Mouse (Mus musculus) adrenal gland, adult 8-10 months (tissue): Measurements from ENCODE around the gene Pigu. TPM values are rescaled to one million over a fixed set of nuclear protein-coding genes. Genes with fewer than 3 reads are reported as not detected.

Source experiments
- microRNA-seq, 2 experiments: library from miRNA; unstranded; fragments of <30 nt; microRNA quantifications; one replicate each; pipeline ENCODE4 v1.2.0; 2022
- total RNA-seq, 4 experiments: library from RNA; stranded (reverse); gene quantifications; 2 replicates each; pipeline ENCODE4 v1.2.4; 2022

The Pigu gene
- total RNA-seq, 4 experiments from 2014 or later, result 31.3 to 50.4 (median 38.7) TPM

Small RNA genes lying within 50 kb of the gene (microRNA-seq; reads per million reads assigned to microRNA genes)
- 0 reads per million in 2 experiments for gene Mir695

Other genes starting within 250 kb of the Pigu start
- 10 to 100 TPM; 47.2 to 72.7 (median 56.8) TPM for gene Itch, start 223.9 kb downstream of the Pigu start, total RNA-seq
- 100 to 1,000 TPM; 209 to 378 (median 290) TPM for gene Dynlrb1, start 120.9 kb downstream of the Pigu start, total RNA-seq
- 100 to 1,000 TPM; 298 to 859 (median 554) TPM for gene Map1lc3a, start 81.1 kb downstream of the Pigu start, total RNA-seq
- gene Trp53inp2, start 23.6 kb upstream of the Pigu start, total RNA-seq, result 100 to 1,000 TPM; 182 to 291 (median 250) TPM
- 10 to 100 TPM; 39.0 to 65.5 (median 49.2) TPM for gene Ncoa6, start 116.5 kb upstream of the Pigu start, total RNA-seq
- gene Acss2, start 160.5 kb upstream of the Pigu start, total RNA-seq, result 10 to 100 TPM; 41.7 to 70.9 (median 65.8) TPM
- gene Ggt7, start 160.8 kb upstream of the Pigu start, total RNA-seq, result 1 to 10 TPM; 3.6 to 9.0 (median 6.3) TPM
- gene Gss, start 235.4 kb upstream of the Pigu start, total RNA-seq, result 10 to 100 TPM; 57.8 to 78.0 (median 72.3) TPM